Mouse (Mus musculus) bone marrow, adult 2 months (tissue): ENCODE data around the gene Gng2.

ENCODE experiments used
- CTCF ChIP-seq: fragments of 200-500 bp; IDR thresholded peaks from 2 replicates; pipeline ENCODE4 v1.5.1; 2011; ENCODE audit warnings: low read length, control low read depth; ENCODE audit not compliant: control insufficient read depth, insufficient read depth
- POLR2A ChIP-seq: fragments of 200-500 bp; IDR thresholded peaks from 2 replicates; pipeline ENCODE4 v1.6.1; 2011; ENCODE audit warnings: low read depth, mild to moderate bottlenecking, control low read depth, low read length, borderline replicate concordance; ENCODE audit not compliant: control insufficient read depth

DNA sequence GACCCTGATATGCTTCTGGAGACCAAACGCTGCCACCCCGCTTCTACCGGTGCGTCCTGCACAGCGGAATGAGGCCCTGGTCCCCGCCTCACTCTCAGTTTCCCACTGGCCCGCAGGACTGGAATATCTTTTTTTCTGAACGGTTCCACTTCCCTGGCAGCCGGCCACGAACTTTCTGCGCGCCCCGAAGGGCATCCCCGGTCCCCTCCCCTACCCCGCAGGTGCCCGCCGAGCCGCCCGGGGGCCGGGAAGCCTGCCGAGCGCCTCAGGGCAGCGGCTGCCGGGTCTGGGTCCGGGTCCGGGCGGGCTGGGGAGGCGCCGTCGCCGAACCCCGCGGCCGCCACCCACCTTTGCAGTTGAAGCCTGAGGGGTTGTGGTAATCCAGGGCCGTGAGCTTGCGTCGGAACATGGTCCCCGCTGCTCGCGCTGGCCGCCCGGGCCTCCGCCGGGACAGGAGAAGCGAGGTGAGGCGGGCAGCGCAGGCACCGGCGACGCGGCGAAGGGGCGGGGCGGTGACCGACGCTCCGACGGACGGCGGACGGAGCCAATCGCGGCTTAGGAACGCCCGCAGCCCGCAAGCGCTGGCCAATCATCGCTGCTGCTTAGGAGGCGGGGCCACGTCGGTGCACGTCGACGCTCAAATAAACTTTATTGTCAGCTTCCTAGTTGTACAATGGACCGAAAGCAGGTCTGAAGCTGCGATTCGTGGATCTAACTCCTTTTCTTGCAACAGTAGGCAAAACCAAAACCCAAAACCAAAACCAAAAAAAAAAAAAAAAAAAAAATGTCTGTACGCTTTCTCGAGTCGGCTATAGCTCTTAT is 153.9 kb downstream of the Gng2 start, which contains the start of gene Rtraf:
- TF ChIP-seq POLR2A (peak; percentile 68; the same call in 1 of the 2 replicates), CTCF (no peak; the same call in 1 of the 2 replicates)
